Mouse (Mus musculus) hindlimb bud, embryonic 11.5 days (tissue): Measurements from ENCODE around the gene Herpud2.
A peak's percentile ranks its signal among the peaks of the same experiment; 100 is the strongest.
"Not testable (repeated sequence)": the region's sequence is repeated elsewhere in the genome, so short reads cannot be mapped to it uniquely, and the experiment has no call there.

Experiments used
- DNase-seq: peaks from one replicate; pipeline ENCODE4 v3.0.0-alpha.2; 2012; ENCODE audit warnings: low read depth, low spot score; ENCODE audit errors: extremely low spot score

Herpud2 gene

GRCm38 (mm10) chr9:25148767-25149166, 2.9 kb downstream of the Herpud2 start:
- DNase-seq: no peak

- DNase-seq: no peak
These were observed 5.7 kb downstream of the Herpud2 start for GRCm38 (mm10) chr9:25145925-25146324.

GRCm38 (mm10) chr9:25143950-25144349, 7.7 kb downstream of the Herpud2 start:
- no peak for DNase-seq

GRCm38 (mm10) chr9:25142988-25143387, 8.6 kb downstream of the Herpud2 start:
- DNase-seq: no peak

- DNase-seq: no peak
These were observed 9.6 kb downstream of the Herpud2 start for GRCm38 (mm10) chr9:25142041-25142440.

GRCm38 (mm10) chr9:25140330-25140729, 11.3 kb downstream of the Herpud2 start:
- DNase-seq: no peak

- DNase-seq: no peak
These were observed 12.7 kb downstream of the Herpud2 start for GRCm38 (mm10) chr9:25138900-25139299.

- DNase-seq: no peak
These were observed 18.7 kb downstream of the Herpud2 start for GRCm38 (mm10) chr9:25132920-25133319.

- no peak for DNase-seq
These were observed 19.4 kb downstream of the Herpud2 start for GRCm38 (mm10) chr9:25132253-25132652.

- DNase-seq: no peak
These were observed 27.6 kb downstream of the Herpud2 start for GRCm38 (mm10) chr9:25124048-25124447.

- DNase-seq: not testable (repeated sequence)
These were observed 28.0 kb downstream of the Herpud2 start for GRCm38 (mm10) chr9:25123590-25123989.

- no peak for DNase-seq
These were observed 47.0 kb downstream of the Herpud2 start for GRCm38 (mm10) chr9:25104638-25105037.

- DNase-seq: no peak
These were observed 48.7 kb downstream of the Herpud2 start for GRCm38 (mm10) chr9:25102881-25103280.

GRCm38 (mm10) chr9:25090853-25091252, 60.8 kb downstream of the Herpud2 start:
- peak; percentile 24 for DNase-seq

- no peak for DNase-seq
These were observed 62.5 kb downstream of the Herpud2 start, which contains the start of gene Gm10181 for GRCm38 (mm10) chr9:25089122-25089521. TSS of gene Gm10181 (plus strand) at chr9:25089422.

- no peak for DNase-seq
These were observed 75.1 kb downstream of the Herpud2 start for GRCm38 (mm10) chr9:25076505-25076904.

- no peak for DNase-seq
These were observed 75.6 kb downstream of the Herpud2 start for GRCm38 (mm10) chr9:25075977-25076376.

- DNase-seq: no peak
These were observed 79.0 kb downstream of the Herpud2 start for GRCm38 (mm10) chr9:25072666-25073065.

- DNase-seq: no peak
These were observed 92.9 kb downstream of the Herpud2 start for GRCm38 (mm10) chr9:25058726-25059125.
